Mouse (Mus musculus) limb, embryonic 10.5 days (tissue): ENCODE results near the gene Per1. TPM values are rescaled to one million over a fixed set of nuclear protein-coding genes. Genes with fewer than 3 reads are reported as not detected.
"Not testable (repeated sequence)": the region's sequence is repeated elsewhere in the genome, so short reads cannot be mapped to it uniquely, and the experiment has no call there.

Experiments
- DNase-seq: peaks from one replicate; pipeline ENCODE4 v3.0.0-alpha.2; 2017; ENCODE audit warnings: low spot score
- H3K27ac ChIP-seq: fragments of 300-500 bp; sonication (generic); 2 replicates; pipeline ENCODE4 v1.5.1; 2016; ENCODE audit warnings: mild to moderate bottlenecking
- H3K27me3 ChIP-seq: fragments of 300-500 bp; sonication (generic); 2 replicates; pipeline ENCODE4 v1.6.1; 2016; ENCODE audit warnings: low read depth, mild to moderate bottlenecking; ENCODE audit not compliant: poor library complexity, severe bottlenecking
- H3K36me3 ChIP-seq: fragments of 300-500 bp; sonication (generic); 2 replicates; pipeline ENCODE4 v1.6.1; 2016; ENCODE audit warnings: mild to moderate bottlenecking, moderate library complexity
- H3K4me1 ChIP-seq: fragments of 300-500 bp; sonication (generic); 2 replicates; pipeline ENCODE4 v1.6.1; 2016
- H3K4me3 ChIP-seq: fragments of 300-500 bp; sonication (generic); 2 replicates; pipeline ENCODE4 v1.5.1; 2016; ENCODE audit warnings: mild to moderate bottlenecking, moderate library complexity
- H3K9me3 ChIP-seq: fragments of 300-500 bp; sonication (generic); replicated peaks from 2 replicates; pipeline ENCODE4 v1.6.1; 2016; ENCODE audit warnings: mild to moderate bottlenecking
- WGBS: fragments of 180-500 bp; shearing (Covaris S2); methylation state at CpG from one replicate; pipeline ENCODE4 v1.1.7; 2016; 5-methylcytosine and 5-hydroxymethylcytosine counted together
- polyA plus RNA-seq: library from polyadenylated mRNA; unstranded; fragments of >200 nt; fragmentation: Nextera tagmentation; extraction: Ambion mirVana; gene quantifications from 2 replicates; pipeline ENCODE4 v1.2.1, GENCODE M21; 2016

The Per1 gene
- polyA plus RNA-seq, 1 experiment from 2014 or later = 10.3 TPM

- Histone ChIP-seq H3K9me3 (no peaks in the 10 kb centered on the region), H3K4me3 (peak overlapping the region; percentile 13; the same call in 1 of the 2 replicates), H3K4me1 (peaks cover 66% of the 10 kb centered on the region), H3K27me3 (no peaks in the 10 kb centered on the region), H3K36me3 (peaks cover 34% of the 10 kb centered on the region), H3K27ac (no peak overlapping the region)
- DNase-seq = no peak
- WGBS = 66% methylated on average over 7 of the region's 7 CpGs
Observed at GRCm38 (mm10) chr11:69091566-69092385, 3.2 kb upstream of the Per1 start.

GRCm38 (mm10) chr11:69092386-69092751, 2.6 kb upstream of the Per1 start:
- Histone ChIP-seq H3K4me3 (peak overlapping the region; percentile 13; the same call in 1 of the 2 replicates), H3K4me1 (peaks cover 66% of the 10 kb centered on the region), H3K27ac (no peak overlapping the region), H3K36me3 (peaks cover 34% of the 10 kb centered on the region), H3K9me3 (no peaks in the 10 kb centered on the region), H3K27me3 (no peaks in the 10 kb centered on the region)
- WGBS = 6% methylated on average over 3 of the region's 3 CpGs
- peak; percentile 90 for DNase-seq

GRCm38 (mm10) chr11:69092871-69093270, 2.1 kb upstream of the Per1 start:
- Histone ChIP-seq H3K27ac (no peak overlapping the region), H3K36me3 (peaks cover 34% of the 10 kb centered on the region), H3K27me3 (no peaks in the 10 kb centered on the region), H3K4me3 (no peak overlapping the region), H3K9me3 (no peaks in the 10 kb centered on the region), H3K4me1 (peaks cover 67% of the 10 kb centered on the region)
- 94% methylated on average over 4 of the region's 4 CpGs for WGBS
- no peak for DNase-seq

- H3K4me1 ChIP-seq = peaks cover 67% of the 10 kb centered on the region
- not testable (repeated sequence) for H3K9me3 ChIP-seq, DNase-seq, H3K27me3 ChIP-seq, H3K4me3 ChIP-seq, H3K27ac ChIP-seq
- peaks cover 34% of the 10 kb centered on the region for H3K36me3 ChIP-seq
- WGBS = 85% methylated on average over 7 of the region's 7 CpGs
Observed at GRCm38 (mm10) chr11:69093856-69094255, 1.2 kb upstream of the Per1 start.

GRCm38 (mm10) chr11:69095511-69096231, 654 bp downstream of the Per1 start:
- 3% methylated on average over 27 of the region's 27 CpGs for WGBS
- H3K27me3 ChIP-seq = no peaks in the 10 kb centered on the region
- peak overlapping the region; percentile 65 for H3K4me3 ChIP-seq
- peak overlapping the region; percentile 70 for H3K27ac ChIP-seq
- DNase-seq = no peak
- no peaks in the 10 kb centered on the region for H3K9me3 ChIP-seq
- peaks cover 69% of the 10 kb centered on the region for H3K4me1 ChIP-seq
- H3K36me3 ChIP-seq = peaks cover 22% of the 10 kb centered on the region

GRCm38 (mm10) chr11:69096360-69096986, 1.5 kb downstream of the Per1 start:
- WGBS = 16% methylated on average over 9 of the region's 9 CpGs
- peak overlapping the region; percentile 65 for H3K4me3 ChIP-seq
- H3K4me1 ChIP-seq = peaks cover 71% of the 10 kb centered on the region

GRCm38 (mm10) chr11:69096987-69097900, 2.2 kb downstream of the Per1 start:
- Histone ChIP-seq H3K9me3 (no peaks in the 10 kb centered on the region), H3K36me3 (peaks cover 23% of the 10 kb centered on the region), H3K27me3 (no peaks in the 10 kb centered on the region), H3K27ac (peak overlapping the region; percentile 74), H3K4me3 (peak overlapping the region; percentile 65), H3K4me1 (peaks cover 65% of the 10 kb centered on the region)
- peak; percentile 86 for DNase-seq
- WGBS = 4% methylated on average over 29 of the region's 29 CpGs

More at GRCm38 (mm10) chr11:69096360-69096986, 1.5 kb downstream of the Per1 start:
- Histone ChIP-seq H3K27me3 (no peaks in the 10 kb centered on the region), H3K9me3 (no peaks in the 10 kb centered on the region), H3K27ac (peak overlapping the region; percentile 74), H3K36me3 (peaks cover 22% of the 10 kb centered on the region)
- no peak for DNase-seq

- Histone ChIP-seq H3K27ac (peak overlapping the region; percentile 86), H3K9me3 (no peaks in the 10 kb centered on the region), H3K36me3 (peaks cover 27% of the 10 kb centered on the region), H3K27me3 (no peaks in the 10 kb centered on the region), H3K4me1 (peaks cover 65% of the 10 kb centered on the region), H3K4me3 (peak overlapping the region; percentile 65)
- DNase-seq = no peak
- WGBS = 27% methylated on average over 8 of the region's 8 CpGs
Observed at GRCm38 (mm10) chr11:69098039-69098761, 3.2 kb downstream of the Per1 start.

GRCm38 (mm10) chr11:69098762-69099091, 3.7 kb downstream of the Per1 start:
- peak; percentile 92 for DNase-seq
- WGBS = under 1% methylated on average over 19 of the region's 19 CpGs
- Histone ChIP-seq H3K27ac (peak overlapping the region; percentile 86), H3K36me3 (peaks cover 32% of the 10 kb centered on the region), H3K4me1 (peaks cover 65% of the 10 kb centered on the region), H3K4me3 (peak overlapping the region; percentile 65), H3K9me3 (no peaks in the 10 kb centered on the region), H3K27me3 (no peaks in the 10 kb centered on the region)

- 2% methylated on average over 22 of the region's 22 CpGs for WGBS
- Histone ChIP-seq H3K9me3 (no peaks in the 10 kb centered on the region), H3K36me3 (peaks cover 38% of the 10 kb centered on the region), H3K4me3 (peak overlapping the region; percentile 65), H3K4me1 (peaks cover 61% of the 10 kb centered on the region), H3K27ac (peak overlapping the region; percentile 86), H3K27me3 (no peaks in the 10 kb centered on the region)
- no peak for DNase-seq
Observed at GRCm38 (mm10) chr11:69099177-69099914, 4.3 kb downstream of the Per1 start.

- peak; percentile 89 for DNase-seq
- no peaks in the 10 kb centered on the region for H3K9me3 ChIP-seq
- peak overlapping the region; percentile 86 for H3K27ac ChIP-seq
- peaks cover 57% of the 10 kb centered on the region for H3K4me1 ChIP-seq
- H3K4me3 ChIP-seq = peak overlapping the region; percentile 65
- peaks cover 44% of the 10 kb centered on the region for H3K36me3 ChIP-seq
- WGBS = 1% methylated on average over 23 of the region's 23 CpGs
- H3K27me3 ChIP-seq = no peaks in the 10 kb centered on the region
Observed at GRCm38 (mm10) chr11:69099915-69100345, 4.9 kb downstream of the Per1 start.
